Mouse (Mus musculus): ENCODE results near the gene Bend3.
A peak's percentile ranks its signal among the peaks of the same experiment; 100 is the strongest.
"Not testable (repeated sequence)": the region's sequence is repeated elsewhere in the genome, so short reads cannot be mapped to it uniquely, and the experiment has no call there.

The Bend3 gene

GRCm38 (mm10) chr10:43480227-43480849, 1.7 kb downstream of the Bend3 start:
- DNase-seq (ENCODE audit: low spot score) = no peak

- no peak for DNase-seq (ENCODE audit: low spot score)
Measured at GRCm38 (mm10) chr10:43481179-43481578, 2.5 kb downstream of the Bend3 start.

- DNase-seq (ENCODE audit: low spot score) = no peak
Measured at GRCm38 (mm10) chr10:43482021-43482420, 3.4 kb downstream of the Bend3 start.

- no peak for DNase-seq (ENCODE audit: low spot score)
Measured at GRCm38 (mm10) chr10:43483426-43483995, 4.9 kb downstream of the Bend3 start.

GRCm38 (mm10) chr10:43485751-43486268, 7.2 kb downstream of the Bend3 start:
- DNase-seq (ENCODE audit: low spot score) = no peak

- no peak for DNase-seq (ENCODE audit: low spot score)
Measured at GRCm38 (mm10) chr10:43487441-43488010, 8.9 kb downstream of the Bend3 start.

GRCm38 (mm10) chr10:43488258-43488657, 9.6 kb downstream of the Bend3 start:
- DNase-seq (ENCODE audit: low spot score) = no peak

GRCm38 (mm10) chr10:43489139-43489538, 10.5 kb downstream of the Bend3 start:
- no peak for DNase-seq (ENCODE audit: low spot score)

- no peak for DNase-seq (ENCODE audit: low spot score)
Measured at GRCm38 (mm10) chr10:43489550-43489949, 10.9 kb downstream of the Bend3 start.

GRCm38 (mm10) chr10:43490034-43490433, 11.4 kb downstream of the Bend3 start:
- no peak for DNase-seq (ENCODE audit: low spot score)

GRCm38 (mm10) chr10:43490846-43491245, 12.2 kb downstream of the Bend3 start:
- DNase-seq (ENCODE audit: low spot score) = no peak

GRCm38 (mm10) chr10:43502599-43502998, 24.0 kb downstream of the Bend3 start:
- DNase-seq (ENCODE audit: low spot score) = no peak

- DNase-seq (ENCODE audit: low spot score) = no peak
Measured at GRCm38 (mm10) chr10:43504291-43504690, 25.7 kb downstream of the Bend3 start.

- DNase-seq (ENCODE audit: low spot score) = no peak
Measured at GRCm38 (mm10) chr10:43507051-43507450, 28.4 kb downstream of the Bend3 start.

GRCm38 (mm10) chr10:43509228-43509627, 30.6 kb downstream of the Bend3 start:
- no peak for DNase-seq (ENCODE audit: low spot score)

GRCm38 (mm10) chr10:43512976-43513375, 34.3 kb downstream of the Bend3 start:
- no peak for DNase-seq (ENCODE audit: low spot score)

GRCm38 (mm10) chr10:43516992-43517660, 38.5 kb downstream of the Bend3 start:
- DNase-seq (ENCODE audit: low spot score) = no peak

GRCm38 (mm10) chr10:43517836-43518235, 39.2 kb downstream of the Bend3 start:
- peak; percentile 32 for DNase-seq (ENCODE audit: low spot score)

GRCm38 (mm10) chr10:43518368-43518767, 39.7 kb downstream of the Bend3 start:
- no peak for DNase-seq (ENCODE audit: low spot score)

- no peak for DNase-seq (ENCODE audit: low spot score)
Measured at GRCm38 (mm10) chr10:43519977-43520376, 41.3 kb downstream of the Bend3 start.

- not testable (repeated sequence) for DNase-seq (ENCODE audit: low spot score)
Measured at GRCm38 (mm10) chr10:43523931-43524330, 45.3 kb downstream of the Bend3 start, which contains the start of gene Gm9803. Gm9803 (plus strand) TSS chr10:43524084.

All from ovary, postnatal 36 days (tissue).